Mouse (Mus musculus) heart, embryonic 14.5 days (tissue): ENCODE data around the gene Nfxl1. TPM values are rescaled to one million over a fixed set of nuclear protein-coding genes. Genes with fewer than 3 reads are reported as not detected.
A peak's percentile ranks its signal among the peaks of the same experiment; 100 is the strongest.

ENCODE experiments used
- ATAC-seq: fragments of 200-750 bp; cut with Nextera tagmentation; 2 replicates; pipeline ENCODE4 v1.8.0; 2017; ENCODE audit warnings: low read depth, moderate TSS enrichment; ENCODE audit not compliant: insufficient number of reproducible peaks, insufficient read depth, low FRiP score
- H3K27ac ChIP-seq, 2 experiments: fragments of 200-500 bp in 1 of 2; fragments of 300-500 bp in 1 of 2; sonication (generic) in 1 of 2; replicated peaks in 1 of 2; 2 replicates each; pipeline ENCODE4 v1.5.1; 2012 to 2014; ENCODE audit warnings: low read depth in 2 of 2, low read length in 2 of 2, control low read depth in 1 of 2, mild to moderate bottlenecking in 1 of 2, mixed read lengths in 1 of 2; ENCODE audit not compliant: control insufficient read depth in 1 of 2, insufficient read depth in 1 of 2
- H3K27me3 ChIP-seq: fragments of 300-500 bp; sonication (generic); 2 replicates; pipeline ENCODE4 v1.6.1; 2014; ENCODE audit warnings: mild to moderate bottlenecking, low read length, control low read depth; ENCODE audit not compliant: control insufficient read depth, insufficient read depth
- H3K36me3 ChIP-seq: fragments of 300-500 bp; sonication (generic); 2 replicates; pipeline ENCODE4 v1.6.1; 2014; ENCODE audit warnings: mild to moderate bottlenecking, control low read depth, low read length, mixed read lengths; ENCODE audit not compliant: control insufficient read depth, insufficient read depth
- H3K4me1 ChIP-seq, 2 experiments: fragments of 200-500 bp in 1 of 2; fragments of 300-500 bp in 1 of 2; sonication (generic) in 1 of 2; 2 replicates each; pipeline ENCODE4 v1.6.1; 2012 to 2014; ENCODE audit warnings: low read length in 2 of 2, control low read depth in 1 of 2, mixed read lengths in 1 of 2; ENCODE audit not compliant: control insufficient read depth in 2 of 2, insufficient read depth in 2 of 2
- H3K4me2 ChIP-seq: fragments of 300-500 bp; sonication (generic); 2 replicates; pipeline ENCODE4 v1.6.1; 2014; ENCODE audit warnings: mild to moderate bottlenecking, low read length
- H3K4me3 ChIP-seq, 2 experiments: fragments of 200-500 bp in 1 of 2; fragments of 300-500 bp in 1 of 2; sonication (generic) in 1 of 2; 2 replicates each; pipeline ENCODE4 v1.5.1; 2012 to 2014; ENCODE audit warnings: low read length in 2 of 2, mild to moderate bottlenecking in 2 of 2, control low read depth in 1 of 2, low read depth in 1 of 2, moderate library complexity in 1 of 2; ENCODE audit not compliant: control insufficient read depth in 1 of 2, insufficient read depth in 1 of 2
- H3K9ac ChIP-seq: fragments of 300-500 bp; sonication (generic); 2 replicates; pipeline ENCODE4 v1.6.1; 2014; ENCODE audit warnings: mild to moderate bottlenecking, low read length
- H3K9me3 ChIP-seq: fragments of 300-500 bp; sonication (generic); 2 replicates; pipeline ENCODE4 v1.6.1; 2016; ENCODE audit warnings: low read length, control low read depth; ENCODE audit not compliant: control insufficient read depth
- WGBS: fragments of 180-500 bp; shearing (Covaris S2); extraction: QIAGEN DNeasy Blood & Tissue Kit; methylation state at CpG from one replicate; pipeline ENCODE4 v1.1.7; 2014; 5-methylcytosine and 5-hydroxymethylcytosine counted together
- polyA plus RNA-seq: library from polyadenylated mRNA; unstranded; fragments of >200 nt; fragmentation: Nextera tagmentation; extraction: Ambion mirVana; gene quantifications from 2 replicates; pipeline ENCODE4 v1.2.1, GENCODE M21; 2014

Nfxl1 gene
- polyA plus RNA-seq, 1 experiment from 2014 or later: 14.3 TPM

DNA sequence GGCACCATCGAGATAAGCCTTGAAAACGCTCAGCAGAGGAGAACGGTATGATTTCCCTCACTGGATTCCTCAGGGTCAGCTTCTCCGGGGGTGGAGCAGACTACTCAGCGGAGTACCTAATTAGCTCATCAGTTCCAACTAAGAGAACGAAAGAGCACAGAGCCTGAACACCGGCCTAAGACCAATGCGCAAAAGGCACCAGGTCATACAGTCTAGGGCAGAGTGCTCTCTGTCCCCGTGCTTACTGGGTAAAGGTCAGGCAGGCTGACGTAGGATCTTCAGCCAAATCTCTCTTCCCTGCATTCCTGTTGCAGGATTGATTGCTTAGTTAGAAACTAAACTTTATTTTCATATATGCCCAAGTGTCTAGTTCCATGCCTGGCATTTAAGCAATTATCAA, 61.2 kb downstream of the Nfxl1 start:
- WGBS: 43% methylated on average over 10 of the region's 10 CpGs
- Histone ChIP-seq H3K36me3 (no peaks in the 10 kb centered on the region), H3K4me3 (no peak overlapping the region), H3K9me3 (no peaks in the 10 kb centered on the region), H3K4me1 (peaks cover 37 to 49% of the 10 kb centered on the region in 2 experiments), H3K4me2 (no peak overlapping the region), H3K27me3 (no peaks in the 10 kb centered on the region), H3K9ac (no peak overlapping the region), H3K27ac (no peak overlapping the region)
- ATAC-seq: no peak

GRCm38 (mm10) chr5:72496756-72497155, 62.7 kb downstream of the Nfxl1 start:
- no peak for ATAC-seq
- WGBS: 58% methylated on average over 4 of the region's 4 CpGs
- Histone ChIP-seq H3K9me3 (no peaks in the 10 kb centered on the region), H3K4me2 (no peak overlapping the region), H3K27me3 (no peaks in the 10 kb centered on the region), H3K27ac (no peak overlapping the region), H3K9ac (no peak overlapping the region), H3K4me1 (peaks cover 33 to 39% of the 10 kb centered on the region in 2 experiments), H3K36me3 (no peaks in the 10 kb centered on the region), H3K4me3 (no peak overlapping the region)

GRCm38 (mm10) chr5:72493906-72494305, 65.6 kb downstream of the Nfxl1 start:
- 12% methylated on average over 7 of the region's 7 CpGs for WGBS
- Histone ChIP-seq H3K36me3 (no peaks in the 10 kb centered on the region), H3K4me2 (peak overlapping the region; percentile 41), H3K9me3 (no peaks in the 10 kb centered on the region), H3K4me3 (no peak overlapping the region), H3K27me3 (no peaks in the 10 kb centered on the region), H3K4me1 (peaks cover 22 to 30% of the 10 kb centered on the region in 2 experiments), H3K27ac (peak overlapping the region; percentile 84 to 85), H3K9ac (no peak overlapping the region)
- ATAC-seq: peak; percentile 70; the same call in 1 of the 2 replicates

DNA sequence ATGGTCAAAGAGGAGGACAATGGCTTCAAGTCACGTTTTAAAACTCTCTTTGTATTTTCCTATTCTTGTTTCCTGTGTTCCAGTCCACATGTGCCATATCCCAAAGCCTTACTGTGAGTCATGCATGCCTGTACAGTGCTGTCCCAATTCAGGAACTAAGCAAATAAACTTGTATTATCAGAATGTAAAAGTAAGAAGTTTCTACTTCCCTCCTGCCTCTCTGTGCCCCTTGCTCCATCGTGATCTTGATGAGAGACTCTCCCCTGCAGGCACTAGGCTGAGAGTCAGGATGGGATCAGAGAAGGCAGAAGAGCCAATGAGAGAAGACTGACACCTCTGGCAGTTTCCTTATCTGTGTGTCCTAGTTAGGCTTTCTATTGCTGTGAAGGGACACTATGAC, 68.3 kb downstream of the Nfxl1 start:
- H3K4me2 ChIP-seq: no peak overlapping the region
- H3K36me3 ChIP-seq: no peaks in the 10 kb centered on the region
- H3K9me3 ChIP-seq: no peaks in the 10 kb centered on the region
- no peak overlapping the region for H3K9ac ChIP-seq
- WGBS: 24% methylated on average over 2 of the region's 2 CpGs
- no peak overlapping the region for H3K27ac ChIP-seq
- H3K4me3 ChIP-seq: no peak overlapping the region
- no peak for ATAC-seq
- no peaks in the 10 kb centered on the region for H3K27me3 ChIP-seq
- peaks cover 8 to 14% of the 10 kb centered on the region in 2 experiments for H3K4me1 ChIP-seq

- H3K4me1 ChIP-seq: no peaks in the 10 kb centered on the region
- H3K27me3 ChIP-seq: no peaks in the 10 kb centered on the region
- ATAC-seq: no peak
- H3K27ac ChIP-seq: no peak overlapping the region
- no peaks in the 10 kb centered on the region for H3K36me3 ChIP-seq
- H3K4me3 ChIP-seq: no peak overlapping the region
- H3K4me2 ChIP-seq: no peak overlapping the region
- H3K9me3 ChIP-seq: no peaks in the 10 kb centered on the region
- WGBS: 51% methylated on average over 7 of the region's 7 CpGs
- H3K9ac ChIP-seq: no peak overlapping the region
Observed at GRCm38 (mm10) chr5:72480456-72480855, 79.0 kb downstream of the Nfxl1 start.

GRCm38 (mm10) chr5:72472317-72473009, 87.0 kb downstream of the Nfxl1 start:
- H3K4me3 ChIP-seq: peak overlapping the region in 1 of 2 experiments; percentile 4; a peak in 1 of 4 replicates
- peaks cover 8 to 14% of the 10 kb centered on the region in 2 experiments for H3K4me1 ChIP-seq
- no peaks in the 10 kb centered on the region for H3K36me3 ChIP-seq
- H3K27me3 ChIP-seq: no peaks in the 10 kb centered on the region
- peak overlapping the region; percentile 30 to 49; a peak in 3 of 4 replicates for H3K27ac ChIP-seq
- H3K9me3 ChIP-seq: no peaks in the 10 kb centered on the region
- H3K4me2 ChIP-seq: peak overlapping the region; percentile 43
- no peak overlapping the region for H3K9ac ChIP-seq
- 0 out of 2 replicates have a peak, but pooled peaks have one; percentile 59 for ATAC-seq
- 21% methylated on average over 12 of the region's 12 CpGs for WGBS

- no peak for ATAC-seq
- peaks cover 8 to 14% of the 10 kb centered on the region in 2 experiments for H3K4me1 ChIP-seq
- no peak overlapping the region for H3K27ac ChIP-seq
- no peak overlapping the region for H3K4me3 ChIP-seq
- H3K9me3 ChIP-seq: no peaks in the 10 kb centered on the region
- no peak overlapping the region for H3K9ac ChIP-seq
- H3K36me3 ChIP-seq: no peaks in the 10 kb centered on the region
- 50% methylated on average over 7 of the region's 7 CpGs for WGBS
- peak overlapping the region; percentile 43; the same call in 1 of the 2 replicates for H3K4me2 ChIP-seq
- no peaks in the 10 kb centered on the region for H3K27me3 ChIP-seq
Observed at GRCm38 (mm10) chr5:72471746-72472145, 87.7 kb downstream of the Nfxl1 start.

GRCm38 (mm10) chr5:72464932-72465331, 94.6 kb downstream of the Nfxl1 start:
- WGBS: 75% methylated on average over 3 of the region's 3 CpGs
- H3K9me3 ChIP-seq: no peaks in the 10 kb centered on the region

More at GRCm38 (mm10) chr5:72464932-72465331, 94.6 kb downstream of the Nfxl1 start:
- Histone ChIP-seq H3K4me3 (no peak overlapping the region), H3K27me3 (no peaks in the 10 kb centered on the region), H3K4me1 (no peaks in the 10 kb centered on the region), H3K36me3 (no peaks in the 10 kb centered on the region), H3K27ac (no peak overlapping the region), H3K4me2 (no peak overlapping the region), H3K9ac (no peak overlapping the region)
- no peak for ATAC-seq
